Mouse (Mus musculus) lung, postnatal 4 days (tissue): ENCODE measurements around the gene Cby3.
"Not testable (repeated sequence)": the region's sequence is repeated elsewhere in the genome, so short reads cannot be mapped to it uniquely, and the experiment has no call there.

ENCODE experiments used
- DNase-seq, 2 experiments: peaks; one replicate each; pipeline ENCODE4 v3.0.0; 2021

Cby3 gene

GRCm38 (mm10) chr11:50354162-50354561 lies at the start of gene Cby3:
Gene Cby3 (plus strand): TSS chr11:50354462.
- no peak for DNase-seq

GRCm38 (mm10) chr11:50312803-50313202 lies 41.5 kb upstream of the Cby3 start:
- no peak for DNase-seq

DNA sequence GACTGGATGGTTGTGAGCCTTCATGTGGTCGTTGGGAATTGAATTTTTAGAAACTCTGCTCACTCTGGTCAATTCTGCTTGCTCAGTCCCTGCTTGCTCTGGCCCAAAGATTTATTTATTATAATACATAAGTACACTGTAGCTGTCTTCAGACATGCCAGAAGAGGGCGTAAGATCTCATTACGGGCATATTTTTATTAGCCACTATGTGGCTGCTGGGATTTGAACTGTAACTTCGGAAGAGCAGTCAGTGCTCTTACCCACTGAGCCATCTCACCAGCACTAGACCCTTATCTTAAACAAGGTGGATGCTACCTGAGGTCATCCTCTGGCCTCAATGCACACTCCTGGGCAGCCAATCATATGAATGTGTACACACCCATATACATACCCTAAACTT lies 34.9 kb upstream of the Cby3 start:
- DNase-seq: not testable (repeated sequence)

DNA sequence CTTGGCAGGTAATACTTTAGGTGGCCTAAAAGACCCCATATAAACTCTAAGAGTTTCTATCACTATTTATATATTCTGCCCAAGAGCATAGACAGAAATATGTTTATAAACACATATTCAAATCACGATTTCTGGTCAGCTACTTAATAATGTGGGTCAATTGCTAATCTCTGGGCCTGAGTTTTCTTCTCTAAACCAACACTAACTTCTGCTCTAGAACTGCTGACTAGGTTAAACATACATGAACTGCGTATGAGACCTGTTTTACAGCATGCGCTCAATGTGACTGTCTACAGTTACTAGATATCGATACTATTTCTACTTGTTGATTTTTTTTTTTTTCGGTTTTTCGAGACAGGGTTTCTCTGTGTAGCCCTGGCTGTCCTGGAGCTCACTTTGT lies 33.0 kb upstream of the Cby3 start:
- DNase-seq: no peak

GRCm38 (mm10) chr11:50322345-50322744 lies 31.9 kb upstream of the Cby3 start:
- DNase-seq: no peak

DNA sequence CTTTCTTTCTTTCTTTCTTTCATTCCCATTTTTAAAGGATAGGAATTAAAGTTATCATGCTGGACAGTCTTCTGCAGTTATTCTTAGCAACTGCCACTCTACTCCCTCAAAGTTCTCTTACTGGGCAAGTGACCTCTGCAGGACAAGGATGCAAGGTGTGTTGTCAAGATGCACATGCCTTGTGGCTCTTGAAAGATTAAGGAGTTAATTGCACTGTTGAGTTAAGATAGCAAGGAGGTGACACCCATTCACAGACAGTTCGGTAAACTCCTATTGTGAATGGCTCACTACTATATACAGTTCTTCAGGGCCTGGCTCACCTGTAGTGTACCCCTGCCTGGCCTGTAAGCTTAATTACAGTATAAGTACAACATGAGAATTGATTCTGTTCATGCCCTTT lies 30.4 kb upstream of the Cby3 start:
- DNase-seq: no peak

DNA sequence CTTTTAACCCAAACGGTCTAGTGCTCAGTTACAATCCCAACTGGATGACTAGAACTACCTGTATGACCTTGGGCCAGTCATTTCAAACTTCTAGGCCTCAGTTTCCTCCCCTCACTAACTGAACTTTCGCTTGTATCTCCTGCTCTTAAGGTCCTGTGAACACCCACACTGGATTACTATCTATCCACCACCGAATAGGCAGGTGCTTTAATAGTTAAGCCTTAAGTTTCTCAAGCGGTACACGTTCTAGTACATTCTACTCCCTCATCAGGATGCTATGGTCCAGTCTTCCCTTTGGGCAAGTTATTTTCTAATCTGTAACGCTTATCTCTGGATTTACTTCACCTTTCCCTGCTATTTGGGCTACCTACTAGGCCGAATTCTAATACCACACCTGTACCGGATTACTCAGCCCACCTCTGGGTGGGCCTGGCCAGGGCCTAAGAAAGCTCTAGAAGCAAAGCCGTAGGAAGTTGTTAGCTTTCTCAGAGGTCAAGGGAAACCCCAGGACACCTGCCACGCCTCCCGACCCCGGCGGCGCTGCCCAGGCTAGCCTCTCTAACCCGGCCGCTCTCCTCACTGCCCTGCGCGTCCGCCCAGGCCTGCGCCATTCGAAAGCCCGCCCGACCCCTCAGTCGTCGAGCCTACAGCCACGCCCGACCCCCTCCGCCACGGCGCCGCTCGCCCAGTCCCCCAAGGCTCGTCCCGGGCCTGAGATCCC lies 29.4 kb upstream of the Cby3 start:
- no peak for DNase-seq

DNA sequence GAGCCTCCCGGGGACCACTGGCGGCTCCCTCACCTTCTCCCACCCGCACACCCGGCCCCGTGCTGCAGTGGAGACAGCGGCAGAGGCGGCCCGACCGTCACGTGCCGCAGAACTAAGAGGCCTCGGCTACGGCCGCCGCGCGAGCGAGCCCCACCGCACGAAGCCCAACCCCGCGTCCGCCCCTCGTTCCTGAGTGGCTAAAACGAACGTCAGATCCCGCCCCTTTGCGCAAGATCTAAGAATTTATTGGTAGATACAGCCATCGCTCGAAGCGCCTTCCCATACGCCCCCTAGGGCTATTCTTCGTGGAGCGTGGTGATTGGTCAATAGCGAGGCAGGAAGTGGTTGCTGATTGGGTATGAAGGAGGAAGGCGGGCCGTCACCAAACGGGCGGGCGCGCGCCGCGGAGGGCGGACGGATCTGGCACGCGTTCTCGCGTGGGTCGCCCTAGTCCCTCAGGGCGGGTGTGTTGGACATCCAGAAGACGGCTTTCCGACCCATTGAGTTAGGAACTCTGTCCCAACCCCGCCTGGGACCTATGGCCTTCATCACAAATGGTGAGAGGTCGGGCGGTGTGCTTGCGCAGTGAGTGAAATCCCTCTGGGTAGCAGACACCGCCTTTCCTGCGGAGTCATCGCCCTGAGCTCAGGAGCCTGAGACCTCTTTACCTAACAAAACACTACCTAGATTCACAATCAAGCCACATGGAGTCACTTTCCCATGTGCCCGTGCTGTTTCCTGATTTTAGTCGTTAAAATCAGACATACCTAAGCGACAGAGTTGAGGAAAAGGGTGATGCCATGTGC lies 28.6 kb upstream of the Cby3 start, which contains the start of gene Canx:
Gene Canx (minus strand): TSS at position 178 of the 806 bp plus-strand sequence.
- peak; percentile 98 to 99 for DNase-seq

DNA sequence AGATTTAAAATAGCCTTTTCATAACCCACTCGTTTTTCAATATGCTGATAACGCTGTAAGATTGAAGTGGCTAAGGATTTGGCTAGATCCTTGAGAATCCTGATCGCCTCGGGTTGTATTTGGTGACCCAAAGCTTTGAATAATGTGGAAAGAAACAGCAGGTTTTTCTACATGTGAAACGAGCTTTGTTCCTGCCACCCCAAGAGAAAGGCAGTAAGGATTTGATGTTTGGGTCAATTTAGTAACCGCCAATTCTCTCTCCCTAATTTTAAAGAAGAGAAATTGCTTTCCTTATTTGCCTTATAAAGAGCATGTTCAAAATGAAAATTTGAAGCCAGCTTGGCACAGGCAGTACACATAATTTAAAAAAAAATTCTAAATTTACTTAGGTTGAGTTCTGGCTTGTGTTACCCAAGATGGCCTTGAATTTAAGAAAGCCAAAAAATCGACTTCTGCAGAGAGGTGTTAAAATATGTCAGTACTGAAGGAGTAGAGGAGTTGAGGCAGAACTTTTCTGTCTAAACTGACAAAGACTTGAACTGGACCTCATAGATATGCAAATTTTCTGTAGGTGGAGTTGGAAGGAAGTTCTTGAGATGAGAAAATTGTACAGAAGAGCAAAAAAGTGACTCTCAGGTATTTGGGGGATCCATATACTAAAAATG lies 27.8 kb upstream of the Cby3 start:
- no peak for DNase-seq

- no peak for DNase-seq
Measured at GRCm38 (mm10) chr11:50328075-50328625, 26.1 kb upstream of the Cby3 start.

GRCm38 (mm10) chr11:50329378-50329777 lies 24.9 kb upstream of the Cby3 start:
- DNase-seq: no peak

- no peak for DNase-seq
Measured at GRCm38 (mm10) chr11:50333181-50333580, 21.1 kb upstream of the Cby3 start.

GRCm38 (mm10) chr11:50336126-50336525 lies 18.1 kb upstream of the Cby3 start:
- DNase-seq: no peak

DNA sequence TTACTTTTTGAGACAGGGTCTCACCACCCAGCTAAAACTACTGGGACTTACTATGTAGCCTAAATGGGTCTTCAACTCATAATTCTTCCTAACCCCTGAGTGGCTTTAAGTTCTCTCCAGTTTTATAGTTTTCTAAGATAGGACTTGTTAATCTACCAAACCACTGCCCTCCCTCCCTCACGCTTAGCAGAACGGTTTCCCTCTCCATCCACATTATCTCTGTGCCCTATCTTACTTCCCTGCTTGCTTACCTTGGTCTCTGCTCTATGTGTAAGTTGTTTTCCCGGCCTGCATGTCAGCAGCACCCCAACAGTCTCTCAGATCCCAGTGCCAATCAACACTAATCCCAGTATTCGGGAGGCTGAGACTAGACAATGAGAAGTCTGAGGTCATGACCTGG lies 17.4 kb upstream of the Cby3 start:
- DNase-seq: no peak

DNA sequence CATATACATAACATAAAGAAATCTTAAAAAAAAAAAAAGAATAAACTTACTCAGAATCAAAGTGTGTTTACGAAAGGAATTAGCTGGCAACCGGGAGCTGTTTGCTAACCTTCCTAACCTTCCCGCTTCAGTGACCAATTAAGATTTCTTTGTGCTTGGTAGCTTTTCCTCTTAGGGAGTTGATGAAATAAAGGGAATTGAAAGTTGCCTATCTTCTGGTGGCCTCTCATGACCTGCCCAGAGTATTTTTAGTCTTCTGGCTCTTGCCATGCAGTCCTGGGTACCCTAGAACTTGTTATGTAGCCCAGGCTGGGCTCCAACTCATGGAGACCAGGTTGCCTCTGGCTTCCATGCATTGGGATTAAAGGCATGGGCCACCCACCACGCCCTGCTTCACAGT lies 8.8 kb upstream of the Cby3 start:
- DNase-seq: no peak

DNA sequence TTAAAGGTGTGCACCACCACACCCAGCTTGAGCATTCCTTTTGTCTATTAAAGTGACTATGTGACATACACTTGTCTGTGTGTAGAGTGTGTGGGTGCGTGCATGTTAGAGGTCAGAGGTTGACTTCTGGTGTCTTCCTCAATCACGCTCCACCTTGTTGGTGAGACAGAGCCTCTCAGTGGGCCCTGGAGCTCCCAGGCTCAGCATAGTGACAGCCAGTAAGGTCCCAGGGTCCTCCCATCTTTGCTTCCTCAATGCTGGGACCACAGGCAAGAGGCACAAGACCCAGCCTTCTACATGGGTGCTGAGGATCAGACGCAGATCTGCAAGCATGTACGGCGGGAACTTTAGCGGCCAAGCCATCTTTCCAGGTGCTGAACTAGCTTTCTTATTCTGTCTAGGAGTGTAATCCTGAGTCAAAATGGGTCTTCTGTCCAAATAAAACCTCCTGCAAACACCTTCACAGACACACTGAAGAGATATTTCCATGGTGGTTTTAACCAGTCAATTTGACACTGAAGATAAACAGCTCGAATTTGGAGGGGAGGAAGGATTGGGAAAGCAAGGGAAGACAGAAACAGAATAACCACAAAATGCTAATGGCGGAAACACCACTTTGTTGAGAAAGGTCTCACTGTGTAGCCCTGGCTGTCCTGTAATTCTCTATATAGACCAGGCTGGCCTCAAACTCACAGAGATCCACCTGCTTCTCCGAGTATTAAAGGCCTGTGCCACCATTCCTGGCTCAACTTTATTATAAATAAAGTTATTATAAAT lies 7.8 kb upstream of the Cby3 start:
- DNase-seq: no peak

- DNase-seq: no peak
Measured at GRCm38 (mm10) chr11:50352177-50352576, 2.1 kb upstream of the Cby3 start.

GRCm38 (mm10) chr11:50354851-50355250 lies 589 bp downstream of the Cby3 start:
- no peak for DNase-seq

DNA sequence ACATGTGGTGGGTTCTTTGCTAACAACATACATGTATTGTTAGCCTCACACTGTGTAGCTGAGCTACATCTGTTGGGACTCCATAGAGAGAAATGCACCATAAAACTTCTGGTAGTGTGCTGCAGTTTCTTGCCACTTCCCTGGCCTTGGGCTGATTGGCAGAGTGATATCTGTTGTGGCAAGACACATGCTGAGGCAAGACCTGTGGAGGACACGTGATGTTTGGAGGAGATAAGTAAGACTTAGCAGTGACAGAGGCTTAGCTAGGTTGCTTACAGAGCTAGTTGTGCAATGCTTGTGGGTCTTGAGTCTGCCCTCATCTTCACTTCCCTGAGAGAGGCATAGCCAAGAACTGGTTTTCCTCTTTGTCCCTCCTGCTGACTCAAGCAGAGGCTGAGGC lies 1.1 kb downstream of the Cby3 start:
- DNase-seq: no peak

DNA sequence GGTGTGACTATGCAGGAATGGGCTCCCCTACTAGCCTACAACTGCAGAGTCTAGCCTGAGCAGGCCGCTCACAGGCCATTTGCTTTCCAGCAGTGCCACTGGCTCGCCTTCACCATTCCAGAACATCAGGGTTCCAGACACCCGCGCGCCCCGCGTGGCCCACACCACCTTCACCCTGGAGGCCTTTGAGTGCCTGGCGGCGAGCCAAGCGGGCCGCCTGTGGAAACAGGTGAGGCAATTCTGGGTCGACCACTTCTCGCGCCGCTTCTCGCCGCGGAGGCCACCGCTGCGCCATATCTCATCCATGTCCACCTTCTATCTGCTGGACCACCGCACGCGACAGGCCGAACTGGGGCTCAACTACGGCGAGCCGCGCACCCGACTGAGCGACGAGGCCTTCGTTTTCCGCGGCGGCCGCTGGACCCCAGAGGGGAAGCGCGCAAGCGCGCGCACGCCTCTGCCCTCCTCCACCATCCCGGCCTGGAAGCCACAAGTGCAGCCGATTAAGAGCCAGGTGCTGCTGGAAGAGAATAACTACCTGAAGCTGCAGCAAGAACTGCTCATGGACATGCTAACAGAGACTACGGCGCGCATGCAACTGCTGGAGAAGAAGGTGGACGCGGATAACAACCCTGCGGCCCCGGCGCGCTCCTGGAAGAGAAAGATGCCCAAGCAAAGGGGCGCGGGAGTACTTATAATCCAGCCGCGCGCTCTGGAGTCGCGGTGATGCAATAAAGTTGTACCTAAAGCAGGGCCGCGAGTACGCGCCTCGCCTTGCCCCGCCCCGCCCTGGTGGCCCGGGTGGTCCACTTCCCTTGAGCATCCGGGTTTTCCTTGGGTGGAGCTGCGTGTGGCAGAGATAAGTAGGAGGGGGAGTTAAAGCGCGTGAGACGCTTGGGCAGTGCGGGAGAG lies 4.9 kb downstream of the Cby3 start:
- peak; percentile 69 to 76 for DNase-seq

DNA sequence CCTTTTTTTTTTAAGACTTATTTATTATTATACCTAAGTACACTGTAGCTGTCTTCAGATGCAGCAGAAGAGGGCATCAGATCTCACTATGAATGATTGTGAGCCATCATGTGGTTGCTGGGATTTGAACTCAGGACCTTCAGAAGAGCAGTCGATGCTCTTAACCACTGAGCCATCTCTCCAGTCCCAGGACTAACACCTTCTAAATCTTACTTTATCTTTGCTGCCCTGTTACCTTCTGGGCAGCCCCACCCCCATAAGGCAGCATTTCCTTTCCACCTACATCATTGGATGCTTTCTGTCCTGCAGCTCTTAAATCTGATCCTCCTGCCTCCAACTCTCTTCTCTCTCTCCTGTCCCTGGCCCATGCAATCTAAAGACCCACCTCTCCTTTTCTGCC lies 7.0 kb downstream of the Cby3 start:
- not testable (repeated sequence) for DNase-seq
